Mouse (Mus musculus) thymus, adult 2 months (tissue): ENCODE results near the gene Fam222a.

Experiments used
- CTCF ChIP-seq: fragments of 200-500 bp; IDR thresholded peaks from 2 replicates; pipeline ENCODE4 v1.5.1; 2012; ENCODE audit warnings: mild to moderate bottlenecking, control low read depth, low read length, moderate library complexity, borderline replicate concordance; ENCODE audit not compliant: control insufficient read depth, poor library complexity, insufficient read depth; ENCODE audit errors: extremely low read depth
- POLR2A ChIP-seq: fragments of 200-500 bp; IDR thresholded peaks from 2 replicates; pipeline ENCODE4 v1.6.1; 2012; ENCODE audit warnings: mild to moderate bottlenecking, low read length, control low read depth, moderate library complexity; ENCODE audit not compliant: control insufficient read depth, poor library complexity, insufficient read depth; ENCODE audit errors: extremely low read depth

- TF ChIP-seq POLR2A (no peak), CTCF (no peak)
Measured at GRCm38 (mm10) chr5:114616336-114617061, 48.7 kb downstream of the Fam222a start.
